Mouse (Mus musculus): ENCODE data around the gene Lmo2. TPM values are rescaled to one million over a fixed set of nuclear protein-coding genes. Genes with fewer than 3 reads are reported as not detected.
A peak's percentile ranks its signal among the peaks of the same experiment; 100 is the strongest.
"Not testable (repeated sequence)": the region's sequence is repeated elsewhere in the genome, so short reads cannot be mapped to it uniquely, and the experiment has no call there.

The Lmo2 gene
- polyA plus RNA-seq, 1 experiment = 281 TPM

GRCm38 (mm10) chr2:103992162-103992561 lies 34.4 kb downstream of the Lmo2 start:
- H3K4me1 ChIP-seq (ENCODE audit: control insufficient read depth, insufficient read depth, low read length) = no peaks in the 10 kb centered on the region
- H3K4me3 ChIP-seq (ENCODE audit: insufficient read depth, low read length) = no peak overlapping the region
- TF ChIP-seq POLR2A (IDR thresholded peaks at IDR 0.05; ENCODE audit: borderline replicate concordance, low read depth, low read length) = no peak
- H3K27ac ChIP-seq (ENCODE audit: insufficient read depth, low read depth, low read length) = no peak overlapping the region

GRCm38 (mm10) chr2:103992618-103993332 lies 35.0 kb downstream of the Lmo2 start:
- Histone ChIP-seq H3K4me1 (ENCODE audit: control insufficient read depth, insufficient read depth, low read length) (no peaks in the 10 kb centered on the region), H3K27ac (ENCODE audit: insufficient read depth, low read depth, low read length) (no peak overlapping the region), H3K4me3 (ENCODE audit: insufficient read depth, low read length) (no peak overlapping the region)
- TF ChIP-seq CTCF (IDR thresholded peaks at IDR 0.05; ENCODE audit: low read depth, low read length) (no peak), POLR2A (IDR thresholded peaks at IDR 0.05; ENCODE audit: borderline replicate concordance, low read depth, low read length) (no peak)

DNA sequence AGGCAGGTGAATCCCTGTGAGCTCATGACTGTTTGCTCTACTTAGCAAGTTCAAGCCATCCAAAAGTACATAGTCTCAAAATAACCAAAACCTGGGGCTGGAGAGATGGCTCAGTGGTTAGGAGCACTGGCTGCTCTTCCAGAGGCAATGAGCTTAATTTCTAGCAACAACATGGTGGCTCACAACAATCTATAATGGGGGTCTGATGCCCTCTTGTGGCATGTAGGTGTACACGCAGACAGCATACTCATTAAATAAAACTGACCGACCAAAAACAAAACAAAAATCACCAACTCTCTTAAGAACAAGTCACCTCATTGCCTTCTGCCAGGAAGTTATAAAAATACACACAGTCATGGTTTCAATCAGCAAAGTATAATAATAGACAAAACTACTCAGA lies 43.3 kb downstream of the Lmo2 start:
- Histone ChIP-seq H3K4me1 (ENCODE audit: control insufficient read depth, insufficient read depth, low read length) (no peaks in the 10 kb centered on the region), H3K27ac (ENCODE audit: insufficient read depth, low read depth, low read length) (no peak overlapping the region), H3K4me3 (ENCODE audit: insufficient read depth, low read length) (no peak overlapping the region)
- TF ChIP-seq POLR2A (IDR thresholded peaks at IDR 0.05; ENCODE audit: borderline replicate concordance, low read depth, low read length) = no peak
- TF ChIP-seq CTCF (IDR thresholded peaks at IDR 0.05; ENCODE audit: low read depth, low read length) = no peak; the same call in 1 of the 2 replicates

DNA sequence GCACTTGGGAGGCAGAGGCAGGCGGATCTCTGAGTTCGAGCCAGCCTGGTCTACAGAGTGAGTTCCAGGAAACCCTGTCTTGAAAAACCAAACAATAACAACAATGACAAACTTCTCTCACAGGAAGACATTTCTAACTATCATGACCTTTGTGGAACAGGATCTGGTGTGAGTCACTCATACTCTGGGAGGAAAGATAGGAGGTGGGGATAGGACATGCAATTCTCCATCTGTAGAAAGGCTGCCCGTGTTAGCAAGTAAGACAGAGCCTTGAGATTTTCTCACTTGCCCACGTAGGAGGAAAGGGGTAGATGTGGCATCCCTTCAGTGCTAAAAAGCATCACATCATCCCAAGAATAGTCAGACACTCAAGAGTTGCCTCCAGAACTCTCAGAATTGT lies 44.1 kb downstream of the Lmo2 start:
- H3K4me1 ChIP-seq (ENCODE audit: control insufficient read depth, insufficient read depth, low read length) = no peaks in the 10 kb centered on the region
- TF ChIP-seq POLR2A (IDR thresholded peaks at IDR 0.05; ENCODE audit: borderline replicate concordance, low read depth, low read length) (no peak), CTCF (IDR thresholded peaks at IDR 0.05; ENCODE audit: low read depth, low read length) (no peak)

DNA sequence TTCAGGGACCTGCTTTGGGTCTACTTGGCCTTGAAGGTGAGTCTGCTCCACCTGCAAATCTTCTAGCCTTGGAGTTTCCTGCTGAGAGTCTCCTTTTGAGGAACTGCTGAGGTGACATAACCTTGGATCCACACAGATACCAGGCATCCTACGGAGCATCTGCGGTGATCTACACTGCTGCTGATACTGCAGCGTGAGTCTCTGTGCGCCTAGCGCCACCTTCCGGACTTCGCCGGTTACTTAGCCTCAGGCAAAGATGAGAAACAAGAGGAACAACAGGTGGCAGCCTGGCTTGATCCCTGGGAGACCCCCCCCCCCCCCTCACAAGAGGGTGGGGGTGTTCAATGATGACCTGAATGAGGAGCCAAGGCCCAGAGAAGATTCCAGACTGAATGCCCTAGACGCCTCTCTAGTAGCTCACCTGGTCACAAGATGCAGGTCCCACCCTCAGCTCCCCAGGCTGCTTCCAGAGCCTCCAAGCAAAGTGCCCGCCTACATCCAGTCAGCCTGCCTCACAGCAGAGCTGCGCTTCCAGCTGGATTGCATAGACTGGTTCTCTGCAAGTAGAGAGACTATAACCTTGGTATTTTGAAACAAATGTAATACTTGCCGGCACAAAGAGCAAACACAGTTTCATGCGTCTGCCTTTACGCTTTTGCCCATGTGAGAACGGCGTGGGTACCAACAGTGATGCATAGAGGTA lies 45.1 kb downstream of the Lmo2 start:
- peak; percentile 83 for TF ChIP-seq CTCF (IDR thresholded peaks at IDR 0.05; ENCODE audit: low read depth, low read length)
- no peak for TF ChIP-seq POLR2A (IDR thresholded peaks at IDR 0.05; ENCODE audit: borderline replicate concordance, low read depth, low read length)
- Histone ChIP-seq H3K4me1 (ENCODE audit: control insufficient read depth, insufficient read depth, low read length) (no peaks in the 10 kb centered on the region), H3K27ac (ENCODE audit: insufficient read depth, low read depth, low read length) (no peak overlapping the region), H3K4me3 (ENCODE audit: insufficient read depth, low read length) (no peak overlapping the region)

More for the DNA sequence above, 44.1 kb downstream of the Lmo2 start:
- Histone ChIP-seq H3K4me3 (ENCODE audit: insufficient read depth, low read length) (no peak overlapping the region), H3K27ac (ENCODE audit: insufficient read depth, low read depth, low read length) (no peak overlapping the region)

DNA sequence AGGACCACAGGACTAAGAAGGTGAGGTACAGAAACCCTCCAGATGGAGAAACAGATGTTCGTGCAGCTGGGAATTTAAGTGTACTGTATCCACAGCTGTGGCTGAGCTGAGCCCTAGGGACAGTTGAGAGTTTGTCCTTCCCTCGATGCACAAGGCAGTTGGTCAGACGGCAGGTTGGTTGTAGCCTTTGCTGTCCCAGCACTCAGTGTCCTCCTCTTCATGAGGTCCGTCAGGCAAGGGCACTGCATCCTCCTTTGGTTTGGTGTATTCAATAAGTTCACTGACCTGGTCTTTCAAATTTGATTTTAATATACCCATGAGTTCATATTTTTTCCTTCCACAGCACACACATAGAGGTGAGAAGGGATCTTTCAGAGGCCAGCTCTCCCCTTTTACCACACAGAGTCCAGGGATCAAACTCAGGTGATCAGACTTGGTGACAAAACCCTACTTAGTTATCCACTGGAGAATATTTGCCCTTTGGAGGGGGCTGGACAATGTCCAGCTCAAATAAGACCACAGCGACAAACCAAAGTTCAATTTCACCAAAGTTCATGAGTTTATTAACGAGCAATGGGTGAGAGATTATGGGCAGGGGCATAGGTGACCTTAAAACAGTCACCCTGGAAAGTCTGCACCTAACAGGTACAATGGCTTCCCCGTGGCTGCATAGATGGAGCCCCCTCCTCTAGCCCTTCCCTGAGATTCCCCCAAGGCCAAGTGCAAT lies 50.2 kb downstream of the Lmo2 start:
- Histone ChIP-seq H3K4me1 (ENCODE audit: control insufficient read depth, insufficient read depth, low read length) (no peaks in the 10 kb centered on the region), H3K27ac (ENCODE audit: insufficient read depth, low read depth, low read length) (no peak overlapping the region), H3K4me3 (ENCODE audit: insufficient read depth, low read length) (no peak overlapping the region)
- TF ChIP-seq POLR2A (IDR thresholded peaks at IDR 0.05; ENCODE audit: borderline replicate concordance, low read depth, low read length) (no peak), CTCF (IDR thresholded peaks at IDR 0.05; ENCODE audit: low read depth, low read length) (no peak)

DNA sequence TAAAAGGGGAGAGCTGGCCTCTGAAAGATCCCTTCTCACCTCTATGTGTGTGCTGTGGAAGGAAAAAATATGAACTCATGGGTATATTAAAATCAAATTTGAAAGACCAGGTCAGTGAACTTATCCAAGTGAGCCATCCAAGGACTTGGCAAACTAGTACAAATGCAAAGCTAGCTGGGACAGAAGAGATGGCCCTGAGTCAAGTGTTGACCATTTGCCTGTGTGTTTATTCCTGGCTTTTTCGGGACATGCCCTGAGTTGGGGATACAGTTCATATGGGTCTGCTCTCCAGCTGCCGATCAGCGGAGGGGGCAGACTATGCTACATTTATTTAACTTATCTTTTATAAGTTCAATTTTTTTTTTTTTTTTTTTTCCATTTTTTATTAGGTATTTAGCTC lies 51.1 kb downstream of the Lmo2 start:
- not testable (repeated sequence) for H3K27ac ChIP-seq (ENCODE audit: insufficient read depth, low read depth, low read length); H3K4me3 ChIP-seq (ENCODE audit: insufficient read depth, low read length); H3K4me1 ChIP-seq (ENCODE audit: control insufficient read depth, insufficient read depth, low read length)

DNA sequence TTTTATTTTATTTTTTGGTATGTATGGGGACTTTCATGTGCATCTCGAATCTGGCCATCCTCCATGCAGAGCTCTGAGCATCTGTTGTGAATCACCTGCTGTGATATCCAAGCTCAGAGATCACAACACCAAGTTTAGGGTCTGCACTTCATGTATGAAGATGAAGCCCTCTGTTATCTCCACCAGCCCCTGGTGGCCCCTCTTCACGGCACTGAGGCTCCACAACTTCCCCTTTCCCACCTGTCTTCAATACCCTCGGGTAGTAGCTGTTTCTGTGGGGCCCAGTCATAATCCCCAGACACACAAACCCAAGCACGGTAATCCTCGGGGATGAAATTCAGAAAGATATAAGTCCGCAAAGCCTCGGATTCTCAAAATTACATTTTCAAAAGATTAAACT lies 65.3 kb downstream of the Lmo2 start:
- TF ChIP-seq CTCF (IDR thresholded peaks at IDR 0.05; ENCODE audit: low read depth, low read length) (no peak), POLR2A (IDR thresholded peaks at IDR 0.05; ENCODE audit: borderline replicate concordance, low read depth, low read length) (no peak)
- peaks cover under 1% of the 10 kb centered on the region; the same call in 1 of the 2 replicates for H3K4me1 ChIP-seq (ENCODE audit: control insufficient read depth, insufficient read depth, low read length)
- no peak overlapping the region for H3K4me3 ChIP-seq (ENCODE audit: insufficient read depth, low read length)
- H3K27ac ChIP-seq (ENCODE audit: insufficient read depth, low read depth, low read length) = no peak overlapping the region

DNA sequence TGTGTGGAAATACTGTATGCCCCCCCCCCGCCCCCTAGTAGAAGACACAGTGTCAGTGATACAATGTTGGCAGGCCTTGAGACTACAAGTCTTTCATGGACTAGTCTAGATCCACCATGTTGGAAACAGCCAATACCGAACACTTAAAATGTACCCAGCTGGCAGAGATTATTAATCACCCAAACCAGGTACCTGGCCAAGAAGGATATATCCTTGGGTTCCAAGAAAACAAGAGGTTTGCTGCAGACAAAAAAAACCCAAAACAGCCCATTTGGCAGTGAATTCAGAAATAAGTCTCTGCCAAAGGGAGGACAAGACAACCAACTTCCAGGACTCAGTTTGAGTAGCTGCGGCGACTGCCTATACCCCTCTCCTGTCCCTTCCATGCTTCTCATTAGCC lies 66.9 kb downstream of the Lmo2 start:
- TF ChIP-seq CTCF (IDR thresholded peaks at IDR 0.05; ENCODE audit: low read depth, low read length) (no peak), POLR2A (IDR thresholded peaks at IDR 0.05; ENCODE audit: borderline replicate concordance, low read depth, low read length) (no peak)
- no peak overlapping the region for H3K4me3 ChIP-seq (ENCODE audit: insufficient read depth, low read length)
- H3K27ac ChIP-seq (ENCODE audit: insufficient read depth, low read depth, low read length) = no peak overlapping the region
- peaks cover 3% of the 10 kb centered on the region for H3K4me1 ChIP-seq (ENCODE audit: control insufficient read depth, insufficient read depth, low read length)

All from bone marrow macrophage, adult 2 months (primary cell).